Comparison of ENCODE assay signal across 18 mouse cellular contexts in genomic region chr6:47364002-47364401, GRCm38 (mm10).
"Had no signal": no experiment of that assay in that cellular context is flagged by ENCODE, and none has a peak within 500 bp of the region (broad histone marks: within the 10 kb centered on the region; RNA-seq: fewer than 3 reads in every experiment).

No protein-coding gene starts in this region.

- H3K27ac ChIP-seq: kidney, postnatal 0 days; layer of hippocampus, adult 2 months; liver, embryonic 12.5 days; liver, embryonic 15.5 days; lung, embryonic 15.5 days; stomach, embryonic 15.5 days had no signal

- H3K9ac ChIP-seq: liver, embryonic 12.5 days; liver, embryonic 15.5 days; lung, embryonic 15.5 days; stomach, embryonic 15.5 days had no signal

- H3K36me3 ChIP-seq: liver, embryonic 12.5 days; liver, embryonic 15.5 days; lung, embryonic 15.5 days; stomach, embryonic 15.5 days had no signal

- H3K27me3 ChIP-seq: liver, embryonic 12.5 days; liver, embryonic 15.5 days; lung, embryonic 15.5 days; stomach, embryonic 15.5 days had no signal

- ATAC-seq: liver, embryonic 12.5 days had no signal

- H3K4me1 ChIP-seq: liver, embryonic 12.5 days; liver, embryonic 15.5 days; lung, embryonic 15.5 days; stomach, embryonic 15.5 days had no signal

- DNase-seq: kidney, postnatal 25 days; layer of hippocampus, adult 9-11 months; liver; lung, adult 18-20 months; lung, postnatal 14 days; lung, postnatal 4 days; midbrain, embryonic 14.5 days; right cerebral cortex, postnatal 4 days; spleen, adult 18-20 months; thymus, adult 18-20 months; thymus, postnatal 36 days had no signal

- H3K4me2 ChIP-seq: liver, embryonic 12.5 days; liver, embryonic 15.5 days; lung, embryonic 15.5 days; midbrain, embryonic 11.5 days; stomach, embryonic 15.5 days had no signal

- H3K4me3 ChIP-seq: layer of hippocampus, adult 2 months; liver, embryonic 12.5 days; liver, embryonic 15.5 days; lung, embryonic 15.5 days; stomach, embryonic 15.5 days had no signal

- H3K9me3 ChIP-seq: liver, embryonic 12.5 days; liver, embryonic 15.5 days; lung, embryonic 15.5 days; stomach, embryonic 15.5 days had no signal
